Mouse (Mus musculus): Measurements from ENCODE around the gene Serinc5.
"Not testable (repeated sequence)": the region's sequence is repeated elsewhere in the genome, so short reads cannot be mapped to it uniquely, and the experiment has no call there.

The Serinc5 gene

DNA sequence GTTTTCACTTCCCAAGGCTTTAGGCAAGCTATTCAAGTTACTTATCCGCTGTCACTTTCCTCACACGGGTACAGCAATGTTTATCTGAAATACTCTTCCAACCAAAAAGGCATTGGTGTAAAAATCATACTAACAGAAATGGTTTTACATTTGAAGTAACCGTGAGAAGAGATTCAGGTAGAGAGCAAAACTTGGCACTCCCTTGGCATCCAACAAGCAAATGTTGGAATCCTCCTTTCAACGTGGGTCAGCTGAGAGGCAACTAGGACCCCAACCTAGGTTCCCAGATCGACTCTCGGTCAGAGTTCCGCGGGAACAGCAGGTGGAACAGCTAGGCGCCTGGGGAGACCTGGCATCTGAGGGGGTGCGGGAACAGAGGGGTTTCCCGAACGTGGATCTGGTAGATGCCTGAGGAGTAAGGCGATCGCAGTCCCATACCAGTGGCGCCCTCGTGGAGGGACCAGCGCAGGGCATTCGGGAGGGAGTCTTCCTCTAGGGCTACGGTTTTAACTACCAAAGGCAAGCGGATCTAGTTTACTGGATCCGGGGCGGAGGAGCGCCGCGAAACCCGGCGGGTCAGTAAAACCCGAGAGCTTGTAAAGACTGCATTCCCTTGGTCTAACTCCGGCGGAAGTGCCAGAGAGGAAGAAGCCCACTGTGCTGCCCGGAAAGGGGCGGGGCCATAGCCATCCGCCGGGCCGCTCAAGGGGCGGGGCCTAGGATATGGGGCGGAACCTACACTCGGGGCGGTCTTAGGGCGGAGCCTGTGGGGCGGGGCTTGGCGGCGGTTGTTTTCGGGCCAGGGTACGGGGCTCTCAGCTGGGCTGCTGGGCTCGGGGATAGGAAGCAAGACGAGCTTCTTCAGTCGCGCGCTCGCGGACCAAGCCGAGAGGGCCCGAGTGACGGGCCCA, at the start of gene Serinc5:
TSS of gene Serinc5 (plus strand) at position 781 of the 911 bp plus-strand sequence.
- in situ Hi-C loops (cut with MboI; ENCODE audit: low sequenced_read_pairs): no loop called here

- in situ Hi-C loops (cut with MboI; ENCODE audit: low sequenced_read_pairs): loop anchor here (5.0 kb wide), 1 partner anchor 166 kb away; no protein-coding TSS in a partner anchor
These were observed 34.8 kb upstream of the Serinc5 start, which contains the start of gene Spz1 for GRCm38 (mm10) chr13:92576072-92576471. Gene Spz1, minus strand, starts transcription at chr13:92576172.

GRCm38 (mm10) chr13:92576688-92577087, 34.2 kb upstream of the Serinc5 start:
- in situ Hi-C loops (cut with MboI; ENCODE audit: low sequenced_read_pairs): loop anchor here (5.0 kb wide), 1 partner anchor 166 kb away; no protein-coding TSS in a partner anchor

DNA sequence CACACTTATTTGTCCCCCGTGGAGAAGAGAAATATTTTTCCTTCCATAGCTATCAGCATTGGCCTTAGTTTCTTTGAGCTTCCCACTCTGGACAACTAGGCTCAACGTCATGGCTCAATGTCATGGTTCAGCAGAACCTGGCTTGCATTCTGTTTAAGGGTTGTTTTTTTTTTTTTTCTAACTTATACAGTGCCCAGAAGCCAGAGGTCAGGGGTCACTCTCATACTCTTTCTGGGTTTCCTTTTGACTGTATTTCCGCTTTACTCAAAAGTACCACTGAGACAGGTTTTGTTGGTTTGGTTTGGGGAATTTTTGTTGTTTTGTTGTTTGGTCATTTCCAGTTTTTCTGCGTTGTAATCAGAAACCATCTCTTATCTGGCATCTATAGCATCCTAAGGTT, 32.7 kb upstream of the Serinc5 start:
- in situ Hi-C loops (cut with MboI; ENCODE audit: low sequenced_read_pairs): loop anchor here (5.0 kb wide), 1 partner anchor 164 kb away; no protein-coding TSS in a partner anchor

DNA sequence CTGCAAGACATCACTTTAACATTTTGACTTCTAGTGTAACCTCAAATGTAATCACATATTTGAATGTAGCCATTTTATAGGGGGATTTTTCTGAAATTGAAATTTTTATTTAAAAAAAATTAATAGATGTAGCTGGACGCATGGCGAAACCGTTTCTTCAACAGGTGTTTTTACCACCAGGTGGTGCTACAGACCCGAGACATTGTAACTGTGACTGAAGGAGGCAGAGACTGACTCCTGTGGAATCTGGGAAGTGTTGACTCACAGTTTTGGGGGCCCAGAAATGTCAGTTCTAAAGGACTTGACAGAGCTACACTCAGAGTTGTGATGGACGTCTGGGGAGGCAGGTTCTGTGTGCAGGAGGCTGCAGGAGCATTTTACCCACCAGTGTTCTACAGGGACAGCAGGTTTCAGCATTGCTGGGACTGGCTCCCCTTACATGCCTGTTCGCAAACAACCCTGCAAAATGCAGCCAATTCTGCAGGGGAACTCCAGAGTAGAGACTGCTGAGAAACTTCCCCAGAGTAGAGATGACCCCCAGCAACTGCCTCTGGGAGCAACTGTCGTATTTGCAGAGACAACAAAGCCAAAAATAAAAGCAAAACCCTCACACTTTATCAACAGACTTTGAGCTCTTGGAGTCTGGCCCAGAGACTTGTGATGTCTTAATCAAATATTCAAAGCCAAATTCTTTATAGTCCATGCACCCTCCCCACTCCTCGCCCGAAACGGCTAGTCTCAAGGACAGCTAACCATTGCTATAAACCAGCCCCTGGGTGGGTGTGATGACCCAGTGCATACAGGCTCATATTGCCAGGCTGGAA, 30.5 kb upstream of the Serinc5 start:
- in situ Hi-C loops (cut with MboI; ENCODE audit: low sequenced_read_pairs): no loop called here

DNA sequence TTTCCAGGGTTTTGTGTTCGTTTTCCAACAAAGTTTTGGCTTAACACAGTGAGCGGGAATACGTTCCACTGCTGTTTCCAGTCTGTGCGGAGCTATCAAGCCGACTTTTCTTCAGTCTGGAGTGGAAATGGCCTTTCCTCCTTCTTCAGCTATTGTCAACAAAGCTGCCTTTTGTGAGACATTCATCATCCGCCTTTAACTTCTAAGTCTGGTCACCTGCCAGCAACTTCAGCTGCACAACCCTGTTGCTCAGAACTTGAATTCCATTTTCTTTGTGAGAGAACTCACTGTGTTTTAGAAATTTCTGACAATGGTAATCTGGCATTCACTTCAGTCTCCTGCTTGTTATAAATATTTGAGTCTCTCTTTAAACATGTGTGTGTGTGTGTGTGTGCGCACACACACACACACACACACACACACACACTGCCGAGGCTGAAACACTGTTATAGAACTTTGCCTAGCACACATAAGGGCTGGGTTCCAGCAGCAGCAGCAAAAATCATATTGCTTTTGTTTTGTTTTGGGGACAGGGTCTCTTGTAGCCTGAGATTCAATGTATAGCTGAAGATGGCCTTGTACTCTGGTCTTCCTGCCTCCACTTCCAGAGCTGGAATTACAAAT, 26.7 kb upstream of the Serinc5 start:
- in situ Hi-C loops (cut with MboI; ENCODE audit: low sequenced_read_pairs): no loop called here

GRCm38 (mm10) chr13:92588704-92589103, 22.2 kb upstream of the Serinc5 start:
- in situ Hi-C loops (cut with MboI; ENCODE audit: low sequenced_read_pairs): no loop called here

DNA sequence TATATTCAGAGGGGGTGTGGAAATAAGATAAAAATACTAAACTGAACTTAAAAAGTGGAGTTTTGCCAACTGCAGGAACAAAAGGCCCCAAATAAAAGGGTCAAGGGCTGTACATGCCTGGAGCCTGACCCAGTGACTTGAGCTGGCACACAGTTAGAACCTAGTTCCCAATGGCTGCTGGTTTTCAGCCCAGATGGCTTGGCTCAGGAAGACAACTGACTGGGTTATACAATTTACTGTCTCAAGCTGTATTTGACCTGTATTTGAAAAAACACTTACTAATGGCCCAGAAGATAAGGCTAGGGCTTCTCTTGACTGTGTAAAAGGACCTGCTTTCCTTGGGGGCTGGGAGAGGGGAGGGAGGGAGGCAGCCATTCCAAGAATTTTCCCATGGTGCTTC, 21.6 kb upstream of the Serinc5 start:
- in situ Hi-C loops (cut with MboI; ENCODE audit: low sequenced_read_pairs): no loop called here

DNA sequence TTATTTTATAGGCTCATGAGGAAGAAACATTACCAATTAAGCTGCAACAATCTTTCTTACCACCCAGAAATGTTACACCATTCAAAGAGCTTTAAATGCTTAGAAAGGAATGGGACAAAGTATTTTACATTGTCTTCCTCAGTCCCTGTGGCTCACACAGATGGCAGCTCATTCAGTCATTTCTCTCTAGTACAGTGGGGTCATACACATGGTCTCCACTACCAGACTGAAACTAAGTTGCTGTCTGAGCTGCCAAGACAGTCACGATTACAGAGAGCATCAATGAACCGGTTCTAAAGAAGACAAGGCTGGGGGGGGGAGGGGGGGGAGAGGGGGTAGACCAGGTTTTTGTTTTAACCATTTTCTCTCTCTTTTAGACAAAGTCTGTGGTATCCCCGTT, 19.7 kb upstream of the Serinc5 start:
- in situ Hi-C loops (cut with MboI; ENCODE audit: low sequenced_read_pairs): no loop called here

DNA sequence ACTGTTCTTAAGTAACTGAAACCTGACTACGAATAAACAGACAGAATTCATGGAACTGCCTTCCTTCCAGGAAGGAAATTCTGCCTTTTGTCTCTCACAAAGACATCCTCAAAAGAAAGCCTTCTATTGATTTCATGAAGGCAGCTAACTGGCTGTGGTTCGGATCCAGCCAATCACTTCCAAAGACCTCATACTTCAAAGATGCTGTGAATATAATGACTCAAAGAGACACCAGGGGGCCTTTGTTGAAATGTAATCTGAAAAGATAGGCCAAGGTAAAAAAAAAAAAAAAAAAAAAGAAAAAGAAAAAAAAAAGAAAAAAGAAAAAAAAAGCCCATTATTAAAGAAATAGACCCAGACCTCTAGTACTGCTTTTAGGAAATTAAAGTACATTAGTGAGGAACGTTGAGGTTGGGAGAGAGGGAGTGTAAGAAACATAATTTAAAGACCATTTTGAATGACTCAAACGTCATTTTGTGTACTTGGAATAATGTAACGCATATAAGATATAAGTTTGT, 18.6 kb upstream of the Serinc5 start:
- in situ Hi-C loops (cut with MboI; ENCODE audit: low sequenced_read_pairs): no loop called here

- in situ Hi-C loops (cut with MboI; ENCODE audit: low sequenced_read_pairs): no loop called here
These were observed 17.9 kb upstream of the Serinc5 start for GRCm38 (mm10) chr13:92592786-92593635.

- in situ Hi-C loops (cut with MboI; ENCODE audit: low sequenced_read_pairs): no loop called here
These were observed 17.0 kb upstream of the Serinc5 start for GRCm38 (mm10) chr13:92593731-92594396.

DNA sequence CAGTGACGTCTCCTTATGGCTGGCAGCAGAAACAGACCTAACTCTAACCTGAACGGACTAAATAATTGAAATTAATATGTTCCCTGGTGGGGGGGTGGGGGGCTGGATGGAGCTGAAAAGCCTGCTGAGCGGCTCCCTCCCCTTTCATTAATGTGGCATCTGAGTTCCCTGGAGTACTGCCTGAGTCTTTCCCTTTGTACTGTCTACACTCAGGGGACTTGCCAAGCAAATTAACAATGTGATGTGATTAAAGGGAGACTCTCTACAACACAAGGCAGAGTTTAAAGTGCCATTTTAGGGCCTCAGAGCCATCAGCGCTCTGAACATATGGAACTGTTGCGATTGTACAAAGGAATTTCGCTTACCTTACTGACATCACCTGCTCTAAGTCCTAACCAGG, 16.4 kb upstream of the Serinc5 start:
- in situ Hi-C loops (cut with MboI; ENCODE audit: low sequenced_read_pairs): no loop called here

- in situ Hi-C loops (cut with MboI; ENCODE audit: low sequenced_read_pairs): no loop called here
These were observed 16.0 kb upstream of the Serinc5 start for GRCm38 (mm10) chr13:92594907-92595306.

GRCm38 (mm10) chr13:92595424-92595823, 15.5 kb upstream of the Serinc5 start:
- in situ Hi-C loops (cut with MboI; ENCODE audit: low sequenced_read_pairs): no loop called here

- in situ Hi-C loops (cut with MboI; ENCODE audit: low sequenced_read_pairs): not testable (repeated sequence)
These were observed 5.6 kb upstream of the Serinc5 start for GRCm38 (mm10) chr13:92605306-92605705.

GRCm38 (mm10) chr13:92609486-92610310, 1.2 kb upstream of the Serinc5 start:
- in situ Hi-C loops (cut with MboI; ENCODE audit: low sequenced_read_pairs): no loop called here

DNA sequence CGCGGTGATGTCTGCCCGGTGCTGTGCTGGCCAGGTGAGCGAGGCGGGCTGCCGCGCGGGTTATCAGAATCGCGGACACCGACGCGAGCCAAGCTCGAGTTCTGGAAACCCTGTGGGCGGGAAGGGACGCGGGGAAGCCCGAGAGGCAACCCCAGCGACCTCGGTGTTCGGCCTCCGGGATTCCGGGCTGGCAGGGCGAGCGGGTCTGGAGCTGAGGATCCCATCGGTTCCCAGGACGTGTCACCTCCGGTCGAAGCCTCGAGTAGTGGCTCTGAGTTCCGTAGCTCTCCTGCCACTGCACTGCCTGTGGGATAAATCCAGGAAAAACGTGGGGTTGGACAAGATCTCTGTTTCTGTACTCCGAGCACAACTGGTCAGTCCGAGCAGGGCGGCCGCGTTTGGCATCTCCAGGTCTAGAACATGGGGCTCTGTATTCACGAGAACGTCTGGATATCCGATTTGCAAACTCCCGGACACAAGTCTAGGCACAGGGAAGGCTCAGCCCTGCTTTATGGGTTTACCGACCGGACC, 428 bp downstream of the Serinc5 start:
- in situ Hi-C loops (cut with MboI; ENCODE audit: low sequenced_read_pairs): no loop called here

Measured in CH12F3 (cell line).